Mouse (Mus musculus) C2C12 (cell line): ENCODE results near the gene Tefm.

Experiments
- CTCF ChIP-seq: IDR thresholded peaks from one replicate; pipeline ENCODE4 v1.5.1; 2011; ENCODE audit not compliant: control insufficient read depth, insufficient read depth, insufficient read length
- MAX ChIP-seq: IDR thresholded peaks from one replicate; pipeline ENCODE4 v1.6.1; 2011; ENCODE audit warnings: mild to moderate bottlenecking, control low read depth
- USF1 ChIP-seq: IDR thresholded peaks from one replicate; pipeline ENCODE4 v1.6.1; 2011; ENCODE audit warnings: low read depth, mild to moderate bottlenecking, control low read depth, moderate library complexity

- TF ChIP-seq CTCF, result no peak
- TF ChIP-seq USF1, result no peak
- TF ChIP-seq MAX, result no peak
Measured at GRCm38 (mm10) chr11:80148313-80148712, 6.3 kb upstream of the Tefm start.
